Mouse (Mus musculus): ENCODE data around the gene Xkrx. TPM values are rescaled to one million over a fixed set of nuclear protein-coding genes. Genes with fewer than 3 reads are reported as not detected.
A peak's percentile ranks its signal among the peaks of the same experiment; 100 is the strongest.
"Not testable (repeated sequence)": the region's sequence is repeated elsewhere in the genome, so short reads cannot be mapped to it uniquely, and the experiment has no call there.

Gene Xkrx
- 0.55 and 0.56 TPM in 2 replicates for polyA plus RNA-seq (2015; fragmentation: Nextera tagmentation; extraction: Ambion mirVana)

DNA sequence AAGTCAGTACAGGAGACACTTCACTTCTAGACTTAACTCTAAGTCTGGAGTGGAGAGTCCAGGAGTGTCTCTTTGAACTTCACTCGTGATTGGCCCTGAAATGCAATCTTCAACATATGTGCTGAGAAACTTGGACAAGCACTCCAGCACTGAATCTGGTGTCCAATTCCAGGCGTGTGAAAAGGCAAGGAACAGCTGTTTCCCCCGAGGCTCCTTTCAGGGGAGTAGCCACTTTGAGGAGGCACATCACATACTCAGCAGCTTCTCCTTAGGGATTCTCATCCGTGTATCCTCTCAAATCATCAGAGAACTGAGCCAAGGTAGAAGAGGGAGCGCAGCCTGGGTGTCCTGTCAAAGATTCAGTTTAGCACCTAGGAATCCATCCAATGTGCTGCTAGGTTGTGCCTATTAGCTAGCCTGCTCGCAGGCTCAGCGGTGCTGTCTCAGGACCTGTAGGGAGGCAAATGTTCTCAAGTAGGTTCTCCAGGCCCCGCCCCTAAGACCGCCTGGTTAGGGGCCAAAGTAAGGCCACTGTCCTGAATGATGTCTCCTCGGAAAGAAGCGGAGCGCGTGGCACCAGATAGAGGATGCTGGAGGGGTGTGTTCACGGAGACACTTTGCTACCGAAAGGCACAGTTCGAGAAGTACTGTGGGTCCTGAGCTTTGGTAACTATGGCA, at the start of gene Xkrx:
TSS of gene Xkrx (minus strand) at position 34 of the 678 bp plus-strand sequence.
- H3K4me1 ChIP-seq (ENCODE audit: control insufficient read depth, insufficient read depth, low read length), result peaks cover 3% of the 10 kb centered on the region; the same call in 1 of the 2 replicates
- peak within 1 kb of the TSS; percentile 27 for H3K4me3 ChIP-seq (ENCODE audit: low read length)
- H3K27ac ChIP-seq (ENCODE audit: low read length), result no peak within 1 kb of the TSS
- no peaks in the 10 kb centered on the region for H3K27me3 ChIP-seq (ENCODE audit: control insufficient read depth, insufficient read depth, low read length)
- no peak for ATAC-seq (replicated peaks; ENCODE audit: extremely low read depth, insufficient read depth, low FRiP score)
- no peaks in the 10 kb centered on the region; the same call in 1 of the 2 replicates for H3K9me3 ChIP-seq (replicated peaks; ENCODE audit: control insufficient read depth, low read length)
- H3K9ac ChIP-seq (ENCODE audit: low read length), result no peak within 1 kb of the TSS
- WGBS, result 32% methylated on average over 16 of the region's 16 CpGs
- no peaks in the 10 kb centered on the region for H3K36me3 ChIP-seq (ENCODE audit: control insufficient read depth, insufficient read depth)
- H3K4me2 ChIP-seq (ENCODE audit: low read depth, low read length), result peak within 1 kb of the TSS; percentile 44

DNA sequence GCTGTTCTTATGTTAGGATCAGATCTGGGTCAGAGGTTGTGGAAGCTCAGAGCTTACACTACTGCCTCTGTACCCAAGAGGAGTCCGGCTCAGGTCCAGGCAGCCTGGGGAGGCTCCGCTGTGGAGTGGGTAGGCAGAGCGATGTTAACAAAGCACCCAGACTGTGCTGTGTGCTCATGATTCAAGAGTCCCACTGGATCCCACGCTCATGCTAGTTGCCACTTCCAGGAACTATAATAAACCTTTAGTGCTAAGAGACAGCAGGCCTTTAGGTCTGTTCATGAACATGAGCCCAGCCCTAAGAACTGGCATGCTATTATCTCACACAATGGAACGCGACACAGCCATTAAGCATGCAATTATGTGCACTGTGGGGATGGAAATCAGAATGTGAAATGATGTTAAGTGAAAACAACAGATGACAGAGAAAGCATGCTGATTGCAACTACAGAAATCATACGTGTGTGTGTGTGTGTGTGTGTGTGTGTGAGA, 49.3 kb upstream of the Xkrx start:
- no peaks in the 10 kb centered on the region for H3K9me3 ChIP-seq (replicated peaks; ENCODE audit: control insufficient read depth, low read length)
- no peak overlapping the region for H3K9ac ChIP-seq (ENCODE audit: low read length)
- no peak for ATAC-seq (replicated peaks; ENCODE audit: extremely low read depth, insufficient read depth, low FRiP score)
- H3K4me1 ChIP-seq (ENCODE audit: control insufficient read depth, insufficient read depth, low read length), result no peaks in the 10 kb centered on the region
- no peak overlapping the region for H3K27ac ChIP-seq (ENCODE audit: low read length)
- no peaks in the 10 kb centered on the region for H3K27me3 ChIP-seq (ENCODE audit: control insufficient read depth, insufficient read depth, low read length)
- no peak overlapping the region for H3K4me3 ChIP-seq (ENCODE audit: low read length)
- peaks cover 3% of the 10 kb centered on the region; the same call in 1 of the 2 replicates for H3K36me3 ChIP-seq (ENCODE audit: control insufficient read depth, insufficient read depth)
- no peak overlapping the region for H3K4me2 ChIP-seq (ENCODE audit: low read depth, low read length)
- WGBS, result 84% methylated on average over 7 of the region's 7 CpGs

DNA sequence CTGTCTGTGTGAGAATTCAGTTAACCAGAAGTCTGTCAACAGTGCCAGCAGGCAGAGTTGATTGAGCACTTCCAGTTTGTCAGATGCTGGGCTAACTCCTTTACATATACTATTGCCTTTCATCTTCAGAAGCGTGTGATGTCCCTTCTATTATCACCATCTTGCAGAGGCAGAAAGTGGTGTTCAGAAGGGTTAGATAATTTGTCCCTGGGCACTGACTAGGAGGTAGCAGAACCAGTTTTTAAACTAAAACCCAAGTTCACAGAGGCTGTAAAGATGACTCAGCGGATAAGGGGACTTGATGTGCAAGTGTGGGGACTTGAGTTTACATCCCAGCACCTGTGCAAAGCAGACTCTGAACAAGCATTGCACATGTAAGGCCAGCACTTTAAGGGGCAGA, 46.6 kb upstream of the Xkrx start:
- no peak for ATAC-seq (replicated peaks; ENCODE audit: extremely low read depth, insufficient read depth, low FRiP score)
- H3K4me3 ChIP-seq (ENCODE audit: low read length), result no peak overlapping the region
- WGBS, result 77% methylated on average over 2 of the region's 2 CpGs
- H3K9ac ChIP-seq (ENCODE audit: low read length), result no peak overlapping the region
- no peaks in the 10 kb centered on the region for H3K4me1 ChIP-seq (ENCODE audit: control insufficient read depth, insufficient read depth, low read length)
- no peak overlapping the region for H3K27ac ChIP-seq (ENCODE audit: low read length)
- H3K9me3 ChIP-seq (replicated peaks; ENCODE audit: control insufficient read depth, low read length), result no peaks in the 10 kb centered on the region
- H3K27me3 ChIP-seq (ENCODE audit: control insufficient read depth, insufficient read depth, low read length), result no peaks in the 10 kb centered on the region
- no peak overlapping the region for H3K4me2 ChIP-seq (ENCODE audit: low read depth, low read length)
- H3K36me3 ChIP-seq (ENCODE audit: control insufficient read depth, insufficient read depth), result peaks cover 3% of the 10 kb centered on the region; the same call in 1 of the 2 replicates

DNA sequence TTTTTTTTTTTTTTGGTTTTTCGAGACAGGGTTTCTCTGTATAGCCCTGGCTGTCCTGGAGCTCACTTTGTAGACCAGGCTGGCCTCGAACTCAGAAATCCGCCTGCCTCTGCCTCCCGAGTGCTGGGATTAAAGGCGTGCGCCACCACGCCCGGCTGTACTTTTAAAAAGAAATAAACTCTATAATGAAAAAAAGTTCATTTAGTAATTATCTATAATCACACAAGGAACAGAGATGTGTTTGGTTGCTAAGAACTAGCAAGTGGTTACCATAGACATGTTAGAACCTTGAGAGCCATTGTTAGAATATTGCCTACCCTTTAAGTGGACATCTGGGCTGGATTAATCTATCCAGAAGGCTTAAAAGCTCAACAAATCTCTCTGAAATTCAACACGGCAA, 25.3 kb upstream of the Xkrx start, which contains the start of gene Arl13a:
TSS of gene Arl13a (plus strand) at position 301 of the 400 bp plus-strand sequence.
- H3K4me2 ChIP-seq (ENCODE audit: low read depth, low read length); H3K4me3 ChIP-seq (ENCODE audit: low read length); H3K9me3 ChIP-seq (replicated peaks; ENCODE audit: control insufficient read depth, low read length); H3K27ac ChIP-seq (ENCODE audit: low read length); H3K4me1 ChIP-seq (ENCODE audit: control insufficient read depth, insufficient read depth, low read length); H3K9ac ChIP-seq (ENCODE audit: low read length); H3K36me3 ChIP-seq (ENCODE audit: control insufficient read depth, insufficient read depth); H3K27me3 ChIP-seq (ENCODE audit: control insufficient read depth, insufficient read depth, low read length); ATAC-seq (replicated peaks; ENCODE audit: extremely low read depth, insufficient read depth, low FRiP score): not testable (repeated sequence)
- WGBS, result 89% methylated on average over 7 of the region's 9 CpGs

DNA sequence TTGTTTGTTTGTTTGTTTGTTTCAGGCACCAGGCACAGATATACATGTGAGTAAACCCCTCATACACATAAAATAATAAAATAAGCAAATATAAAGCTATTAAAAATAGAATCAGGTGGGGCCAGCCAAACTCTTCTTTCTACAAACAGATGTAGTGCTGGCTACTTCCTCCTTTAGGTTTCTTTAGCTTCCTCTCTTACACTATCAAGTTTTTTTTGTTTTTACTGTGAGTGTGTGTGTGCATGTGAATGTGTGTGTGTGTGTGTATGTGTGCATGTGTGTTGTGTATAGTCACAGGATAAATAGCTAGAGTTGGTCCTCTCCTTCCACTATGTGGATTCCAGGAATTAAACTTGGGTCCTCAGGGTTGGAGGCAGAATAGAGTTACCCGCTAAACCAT, 12.8 kb upstream of the Xkrx start:
- no peak for ATAC-seq (replicated peaks; ENCODE audit: extremely low read depth, insufficient read depth, low FRiP score)

DNA sequence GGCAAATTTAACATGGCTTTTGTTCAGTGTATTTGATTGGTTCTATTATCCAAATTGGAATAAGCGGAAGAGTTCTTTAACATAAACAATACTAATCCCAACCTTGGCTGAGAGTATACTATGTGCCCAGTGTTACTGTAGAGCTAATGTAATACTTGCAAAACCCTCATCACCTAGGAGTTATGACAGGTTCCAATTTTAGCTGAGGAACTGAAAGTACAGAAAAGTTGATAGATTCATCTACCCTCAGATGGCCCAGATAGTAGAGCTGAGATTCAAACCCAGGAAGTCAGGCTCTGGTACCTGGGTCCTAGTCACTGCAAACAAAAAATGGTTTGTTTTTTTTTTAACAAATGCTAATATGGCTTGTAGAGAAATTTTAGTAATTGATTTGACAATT, 8.7 kb upstream of the Xkrx start:
- no peaks in the 10 kb centered on the region for H3K27me3 ChIP-seq (ENCODE audit: control insufficient read depth, insufficient read depth, low read length)
- no peak overlapping the region for H3K4me2 ChIP-seq (ENCODE audit: low read depth, low read length)
- H3K36me3 ChIP-seq (ENCODE audit: control insufficient read depth, insufficient read depth), result no peaks in the 10 kb centered on the region
- no peak overlapping the region for H3K27ac ChIP-seq (ENCODE audit: low read length)
- no peak overlapping the region for H3K4me3 ChIP-seq (ENCODE audit: low read length)
- ATAC-seq (replicated peaks; ENCODE audit: extremely low read depth, insufficient read depth, low FRiP score), result no peak
- no peak overlapping the region for H3K9ac ChIP-seq (ENCODE audit: low read length)
- H3K4me1 ChIP-seq (ENCODE audit: control insufficient read depth, insufficient read depth, low read length), result no peaks in the 10 kb centered on the region
- 90% methylated on average over 1 of the region's 1 CpGs for WGBS
- no peaks in the 10 kb centered on the region for H3K9me3 ChIP-seq (replicated peaks; ENCODE audit: control insufficient read depth, low read length)

More for the DNA sequence above, 12.8 kb upstream of the Xkrx start:
- Histone ChIP-seq H3K4me1 (ENCODE audit: control insufficient read depth, insufficient read depth, low read length) (no peaks in the 10 kb centered on the region), H3K27me3 (ENCODE audit: control insufficient read depth, insufficient read depth, low read length) (no peaks in the 10 kb centered on the region), H3K4me2 (ENCODE audit: low read depth, low read length) (no peak overlapping the region), H3K27ac (ENCODE audit: low read length) (no peak overlapping the region), H3K9me3 (replicated peaks; ENCODE audit: control insufficient read depth, low read length) (no peaks in the 10 kb centered on the region), H3K9ac (ENCODE audit: low read length) (no peak overlapping the region), H3K4me3 (ENCODE audit: low read length) (no peak overlapping the region), H3K36me3 (ENCODE audit: control insufficient read depth, insufficient read depth) (no peaks in the 10 kb centered on the region)
- WGBS, result 100% methylated on average over 1 of the region's 1 CpGs

DNA sequence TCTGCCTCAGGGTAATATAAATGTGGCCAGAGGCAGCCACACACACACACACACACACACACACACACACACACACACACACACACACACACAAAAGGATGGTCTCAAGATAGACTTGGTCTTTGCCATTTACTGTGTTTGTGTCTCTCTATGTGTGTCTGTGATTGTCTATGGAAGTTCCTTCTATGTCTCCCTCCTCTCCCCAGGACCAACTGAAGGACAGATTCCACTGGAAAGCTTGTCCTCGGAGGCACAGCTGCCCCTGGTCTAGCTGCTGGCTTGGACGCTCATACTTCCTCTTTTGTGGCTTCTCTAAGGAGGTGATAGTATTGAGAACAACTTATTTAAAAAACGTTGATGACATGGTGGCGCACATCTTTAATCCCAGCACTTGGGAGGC, 1.6 kb upstream of the Xkrx start:
- no peaks in the 10 kb centered on the region; the same call in 1 of the 2 replicates for H3K9me3 ChIP-seq (replicated peaks; ENCODE audit: control insufficient read depth, low read length)
- WGBS, result 42% methylated on average over 4 of the region's 4 CpGs

DNA sequence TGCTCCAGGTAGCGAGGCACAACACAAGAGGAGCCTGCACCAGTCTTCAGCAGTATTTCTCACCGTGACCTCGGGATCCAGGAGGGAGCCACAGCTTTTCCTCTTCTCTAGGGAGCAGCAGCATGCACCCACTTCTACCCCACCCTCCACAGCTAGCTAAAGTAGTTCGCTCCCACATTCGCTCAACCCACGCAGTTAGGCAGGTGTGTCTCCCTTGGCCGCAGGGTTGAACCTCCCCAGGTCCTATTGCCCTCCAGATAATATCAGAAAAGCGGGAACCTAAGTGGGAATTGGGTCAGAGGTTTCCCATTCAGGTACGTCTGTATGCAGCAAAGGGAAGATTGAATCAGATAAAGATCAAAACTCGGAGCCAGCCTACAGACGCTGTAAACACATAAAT, 950 bp upstream of the Xkrx start:
- Histone ChIP-seq H3K4me1 (ENCODE audit: control insufficient read depth, insufficient read depth, low read length) (peaks cover 3% of the 10 kb centered on the region; the same call in 1 of the 2 replicates), H3K9me3 (replicated peaks; ENCODE audit: control insufficient read depth, low read length) (no peaks in the 10 kb centered on the region; the same call in 1 of the 2 replicates), H3K27me3 (ENCODE audit: control insufficient read depth, insufficient read depth, low read length) (no peaks in the 10 kb centered on the region), H3K4me2 (ENCODE audit: low read depth, low read length) (peak overlapping the region; percentile 44), H3K36me3 (ENCODE audit: control insufficient read depth, insufficient read depth) (no peaks in the 10 kb centered on the region), H3K27ac (ENCODE audit: low read length) (no peak overlapping the region), H3K9ac (ENCODE audit: low read length) (no peak overlapping the region), H3K4me3 (ENCODE audit: low read length) (peak overlapping the region; percentile 27)
- no peak for ATAC-seq (replicated peaks; ENCODE audit: extremely low read depth, insufficient read depth, low FRiP score)
- WGBS, result 17% methylated on average over 11 of the region's 11 CpGs

More for the DNA sequence above, 1.6 kb upstream of the Xkrx start:
- Histone ChIP-seq H3K36me3 (ENCODE audit: control insufficient read depth, insufficient read depth) (no peaks in the 10 kb centered on the region), H3K4me2 (ENCODE audit: low read depth, low read length) (no peak overlapping the region), H3K27ac (ENCODE audit: low read length) (no peak overlapping the region), H3K4me1 (ENCODE audit: control insufficient read depth, insufficient read depth, low read length) (peaks cover 3% of the 10 kb centered on the region; the same call in 1 of the 2 replicates), H3K9ac (ENCODE audit: low read length) (no peak overlapping the region), H3K27me3 (ENCODE audit: control insufficient read depth, insufficient read depth, low read length) (no peaks in the 10 kb centered on the region), H3K4me3 (ENCODE audit: low read length) (no peak overlapping the region)
- no peak for ATAC-seq (replicated peaks; ENCODE audit: extremely low read depth, insufficient read depth, low FRiP score)

DNA sequence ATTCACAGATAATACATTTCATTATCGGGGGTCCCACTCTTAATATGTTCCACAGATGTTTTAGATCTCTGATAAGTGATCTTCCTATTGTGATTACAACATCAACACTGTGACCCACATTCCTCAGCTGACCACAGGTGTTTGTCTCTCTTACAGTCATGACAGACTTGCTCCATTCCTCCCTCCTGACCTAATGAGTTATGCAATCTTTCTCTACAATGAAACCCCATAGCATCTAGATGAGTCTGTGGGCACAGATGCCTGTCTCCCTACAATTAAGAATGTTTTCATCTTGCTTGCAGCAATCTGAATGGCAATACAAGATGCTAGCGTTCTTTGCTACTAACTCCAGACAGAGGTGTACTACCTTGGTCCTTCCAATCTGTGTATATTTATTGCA, 1.4 kb downstream of the Xkrx start:
- 85% methylated on average over 2 of the region's 2 CpGs for WGBS
- H3K9me3 ChIP-seq (replicated peaks; ENCODE audit: control insufficient read depth, low read length), result no peaks in the 10 kb centered on the region; the same call in 1 of the 2 replicates
- no peak for ATAC-seq (replicated peaks; ENCODE audit: extremely low read depth, insufficient read depth, low FRiP score)

More for the DNA sequence above, 1.4 kb downstream of the Xkrx start:
- no peak overlapping the region for H3K4me3 ChIP-seq (ENCODE audit: low read length)
- H3K4me2 ChIP-seq (ENCODE audit: low read depth, low read length), result no peak overlapping the region
- no peaks in the 10 kb centered on the region for H3K36me3 ChIP-seq (ENCODE audit: control insufficient read depth, insufficient read depth)
- no peak overlapping the region for H3K27ac ChIP-seq (ENCODE audit: low read length)
- H3K27me3 ChIP-seq (ENCODE audit: control insufficient read depth, insufficient read depth, low read length), result no peaks in the 10 kb centered on the region
- no peak overlapping the region for H3K9ac ChIP-seq (ENCODE audit: low read length)
- peaks cover 3% of the 10 kb centered on the region; the same call in 1 of the 2 replicates for H3K4me1 ChIP-seq (ENCODE audit: control insufficient read depth, insufficient read depth, low read length)
